Mouse (Mus musculus): Measurements from ENCODE around the gene Hao1. TPM values are rescaled to one million over a fixed set of nuclear protein-coding genes. Genes with fewer than 3 reads are reported as not detected.

The Hao1 gene
- polyA plus RNA-seq, 1 experiment: not detected

DNA sequence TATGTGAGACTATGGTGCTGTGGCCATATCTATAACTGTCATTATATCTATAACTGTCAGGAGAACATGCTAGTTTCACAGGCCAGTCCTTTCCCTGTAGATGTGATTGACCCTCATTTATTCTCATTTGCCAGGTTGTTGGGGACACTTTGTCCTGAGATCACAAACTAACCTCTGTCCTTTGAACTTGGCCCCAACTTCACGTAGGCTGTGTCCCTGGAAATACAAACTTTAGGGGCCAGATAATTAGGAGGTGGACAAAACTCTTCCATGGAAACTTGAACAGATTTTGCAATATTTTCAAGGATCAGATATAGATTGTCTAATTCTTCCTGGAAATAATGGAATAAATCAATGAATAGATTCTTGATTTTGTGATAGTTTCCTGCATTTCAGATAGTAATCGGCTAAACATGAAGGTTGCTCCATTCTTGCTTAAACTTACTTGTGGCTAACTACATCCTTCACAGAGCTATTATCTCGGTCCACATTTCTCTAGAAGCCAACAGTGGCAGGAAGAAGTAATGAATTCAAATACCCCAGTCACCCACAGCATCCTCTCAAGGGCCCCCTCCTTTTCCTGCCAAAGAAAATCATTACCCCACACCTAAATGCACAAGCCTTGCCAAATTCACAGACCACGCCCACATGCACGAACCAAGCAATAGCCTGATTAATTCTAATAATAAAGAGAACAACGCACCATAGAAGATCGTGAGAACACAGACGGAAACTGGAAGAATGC is 9.7 kb downstream of the Hao1 start:
- TF ChIP-seq CTCF (IDR thresholded peaks at IDR 0.05; ENCODE audit: extremely low read depth, insufficient read length, insufficient replicate concordance, low read depth, low read length) (no peak), POLR2A (IDR thresholded peaks at IDR 0.05; ENCODE audit: low read depth, low read length) (no peak)
- Histone ChIP-seq H3K27ac (ENCODE audit: insufficient read depth, low read depth, low read length) (no peak overlapping the region), H3K27me3 (ENCODE audit: control insufficient read depth, insufficient read depth, low read length) (no peaks in the 10 kb centered on the region), H3K4me1 (ENCODE audit: control insufficient read depth, insufficient read depth, insufficient read length, low read length) (no peaks in the 10 kb centered on the region), H3K36me3 (ENCODE audit: control insufficient read depth, insufficient read depth, low read length) (no peaks in the 10 kb centered on the region), H3K4me3 (ENCODE audit: low read depth, low read length) (no peak overlapping the region)
- WGBS: 64% methylated on average over 8 of the region's 8 CpGs

DNA sequence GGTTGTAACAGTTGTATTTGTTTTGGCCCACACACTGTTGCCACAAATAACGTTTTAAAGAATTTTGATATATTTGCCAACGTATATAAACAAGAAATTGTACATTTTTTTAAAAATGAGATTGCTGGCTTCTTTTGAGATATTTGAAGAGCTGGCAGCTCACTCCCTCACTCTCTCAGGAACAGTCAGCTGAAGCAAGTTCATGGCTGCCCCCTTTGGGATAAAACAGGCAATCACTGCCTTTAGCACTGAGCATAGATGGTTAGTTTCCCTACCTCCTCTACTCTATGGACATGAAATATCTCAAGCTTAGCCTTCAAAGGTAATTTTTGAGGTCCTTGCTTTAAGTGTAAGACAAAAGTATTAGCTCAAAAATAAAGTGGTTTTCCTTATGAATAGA is 10.7 kb downstream of the Hao1 start:
- WGBS: 47% methylated on average over 2 of the region's 2 CpGs
- H3K27ac ChIP-seq (ENCODE audit: insufficient read depth, low read depth, low read length): no peak overlapping the region
- no peaks in the 10 kb centered on the region for H3K27me3 ChIP-seq (ENCODE audit: control insufficient read depth, insufficient read depth, low read length)
- H3K4me3 ChIP-seq (ENCODE audit: low read depth, low read length): no peak overlapping the region
- H3K4me1 ChIP-seq (ENCODE audit: control insufficient read depth, insufficient read depth, insufficient read length, low read length): no peaks in the 10 kb centered on the region
- TF ChIP-seq CTCF (IDR thresholded peaks at IDR 0.05; ENCODE audit: extremely low read depth, insufficient read length, insufficient replicate concordance, low read depth, low read length) (no peak), POLR2A (IDR thresholded peaks at IDR 0.05; ENCODE audit: low read depth, low read length) (no peak)
- H3K36me3 ChIP-seq (ENCODE audit: control insufficient read depth, insufficient read depth, low read length): no peaks in the 10 kb centered on the region

DNA sequence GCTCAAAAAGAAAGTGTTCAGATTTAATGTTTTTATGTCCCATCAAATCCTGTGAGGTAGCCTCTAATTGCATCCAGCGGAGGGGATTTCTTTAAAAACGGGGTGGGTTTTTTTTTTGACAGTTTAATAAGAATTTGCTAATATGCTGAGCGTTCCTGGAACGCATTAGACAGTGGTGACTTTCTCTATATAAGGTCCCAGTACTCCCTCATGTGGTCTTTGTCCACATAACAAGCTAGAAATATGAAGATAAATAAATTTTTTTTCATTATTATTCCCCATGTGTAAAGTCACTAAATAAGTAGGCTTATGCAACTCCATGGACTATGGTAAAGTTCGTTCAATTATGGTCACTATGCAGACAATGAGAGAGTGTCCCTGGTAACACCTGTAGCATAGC is 13.1 kb downstream of the Hao1 start:
- WGBS: 61% methylated on average over 5 of the region's 5 CpGs
- Histone ChIP-seq H3K27ac (ENCODE audit: insufficient read depth, low read depth, low read length) (no peak overlapping the region), H3K4me1 (ENCODE audit: control insufficient read depth, insufficient read depth, insufficient read length, low read length) (no peaks in the 10 kb centered on the region), H3K4me3 (ENCODE audit: low read depth, low read length) (no peak overlapping the region), H3K36me3 (ENCODE audit: control insufficient read depth, insufficient read depth, low read length) (no peaks in the 10 kb centered on the region), H3K27me3 (ENCODE audit: control insufficient read depth, insufficient read depth, low read length) (no peaks in the 10 kb centered on the region)
- TF ChIP-seq CTCF (IDR thresholded peaks at IDR 0.05; ENCODE audit: extremely low read depth, insufficient read length, insufficient replicate concordance, low read depth, low read length): no peak
- TF ChIP-seq POLR2A (IDR thresholded peaks at IDR 0.05; ENCODE audit: low read depth, low read length): no peak

GRCm38 (mm10) chr2:134538451-134538850 is 15.7 kb downstream of the Hao1 start:
- Histone ChIP-seq H3K36me3 (ENCODE audit: control insufficient read depth, insufficient read depth, low read length) (no peaks in the 10 kb centered on the region), H3K27me3 (ENCODE audit: control insufficient read depth, insufficient read depth, low read length) (no peaks in the 10 kb centered on the region), H3K27ac (ENCODE audit: insufficient read depth, low read depth, low read length) (no peak overlapping the region), H3K4me3 (ENCODE audit: low read depth, low read length) (no peak overlapping the region), H3K4me1 (ENCODE audit: control insufficient read depth, insufficient read depth, insufficient read length, low read length) (no peaks in the 10 kb centered on the region)
- TF ChIP-seq POLR2A (IDR thresholded peaks at IDR 0.05; ENCODE audit: low read depth, low read length): no peak
- TF ChIP-seq CTCF (IDR thresholded peaks at IDR 0.05; ENCODE audit: extremely low read depth, insufficient read length, insufficient replicate concordance, low read depth, low read length): no peak
- WGBS: 57% methylated on average over 4 of the region's 4 CpGs

- 63% methylated on average over 7 of the region's 7 CpGs for WGBS
These were observed 25.9 kb downstream of the Hao1 start for GRCm38 (mm10) chr2:134528122-134528810.

DNA sequence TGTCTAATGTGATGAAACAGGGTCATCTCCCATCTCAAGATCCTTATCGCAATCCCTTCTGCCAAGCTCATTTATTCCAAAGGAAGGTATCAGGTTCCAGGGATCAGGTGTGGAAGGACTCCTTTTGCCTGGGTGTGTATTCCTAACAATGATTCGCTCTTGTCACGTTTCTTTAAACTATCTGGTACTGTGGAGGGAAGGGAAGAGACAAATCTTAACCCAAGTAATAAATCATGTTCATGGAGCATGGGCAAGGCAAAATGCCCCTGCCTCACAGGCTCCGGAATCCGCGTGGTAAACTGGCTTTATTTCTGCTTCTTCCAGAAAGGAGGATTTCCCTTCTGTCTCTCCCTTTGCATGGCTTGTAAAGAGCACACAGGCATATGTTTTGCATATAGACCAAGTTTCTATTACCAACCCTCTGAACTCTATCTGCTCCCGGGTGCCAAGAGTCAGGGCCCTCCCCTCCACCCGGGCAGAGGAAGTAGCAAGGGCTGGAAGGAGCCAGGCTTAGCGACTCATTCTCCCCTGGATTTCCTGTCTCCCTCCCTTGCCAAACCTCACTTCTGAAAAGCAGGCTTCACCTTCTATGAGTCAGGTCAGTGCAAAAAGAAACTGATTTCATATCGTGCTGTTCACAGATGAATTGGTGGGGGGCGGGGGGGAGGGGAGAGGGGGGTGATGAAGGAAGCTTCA is 26.6 kb downstream of the Hao1 start:
- Histone ChIP-seq H3K27ac (ENCODE audit: insufficient read depth, low read depth, low read length) (no peak overlapping the region), H3K4me3 (ENCODE audit: low read depth, low read length) (no peak overlapping the region), H3K4me1 (ENCODE audit: control insufficient read depth, insufficient read depth, insufficient read length, low read length) (no peaks in the 10 kb centered on the region), H3K27me3 (ENCODE audit: control insufficient read depth, insufficient read depth, low read length) (no peaks in the 10 kb centered on the region), H3K36me3 (ENCODE audit: control insufficient read depth, insufficient read depth, low read length) (no peaks in the 10 kb centered on the region)
- TF ChIP-seq CTCF (IDR thresholded peaks at IDR 0.05; ENCODE audit: extremely low read depth, insufficient read length, insufficient replicate concordance, low read depth, low read length): no peak
- no peak for TF ChIP-seq POLR2A (IDR thresholded peaks at IDR 0.05; ENCODE audit: low read depth, low read length)
- 56% methylated on average over 11 of the region's 11 CpGs for WGBS

More at GRCm38 (mm10) chr2:134528122-134528810, 25.9 kb downstream of the Hao1 start:
- Histone ChIP-seq H3K4me1 (ENCODE audit: control insufficient read depth, insufficient read depth, insufficient read length, low read length) (no peaks in the 10 kb centered on the region), H3K27ac (ENCODE audit: insufficient read depth, low read depth, low read length) (no peak overlapping the region), H3K4me3 (ENCODE audit: low read depth, low read length) (no peak overlapping the region), H3K36me3 (ENCODE audit: control insufficient read depth, insufficient read depth, low read length) (no peaks in the 10 kb centered on the region), H3K27me3 (ENCODE audit: control insufficient read depth, insufficient read depth, low read length) (no peaks in the 10 kb centered on the region)
- TF ChIP-seq POLR2A (IDR thresholded peaks at IDR 0.05; ENCODE audit: low read depth, low read length) (no peak), CTCF (IDR thresholded peaks at IDR 0.05; ENCODE audit: extremely low read depth, insufficient read length, insufficient replicate concordance, low read depth, low read length) (no peak)

GRCm38 (mm10) chr2:134518042-134518441 is 36.1 kb downstream of the Hao1 start:
- H3K27me3 ChIP-seq (ENCODE audit: control insufficient read depth, insufficient read depth, low read length): no peaks in the 10 kb centered on the region
- TF ChIP-seq POLR2A (IDR thresholded peaks at IDR 0.05; ENCODE audit: low read depth, low read length): no peak
- no peak for TF ChIP-seq CTCF (IDR thresholded peaks at IDR 0.05; ENCODE audit: extremely low read depth, insufficient read length, insufficient replicate concordance, low read depth, low read length)
- no peaks in the 10 kb centered on the region for H3K36me3 ChIP-seq (ENCODE audit: control insufficient read depth, insufficient read depth, low read length)
- no peak overlapping the region for H3K4me3 ChIP-seq (ENCODE audit: low read depth, low read length)
- H3K27ac ChIP-seq (ENCODE audit: insufficient read depth, low read depth, low read length): no peak overlapping the region
- no peaks in the 10 kb centered on the region for H3K4me1 ChIP-seq (ENCODE audit: control insufficient read depth, insufficient read depth, insufficient read length, low read length)
